Mouse (Mus musculus) CH12.LX (cell line): ENCODE results near the gene Szrd1. TPM values are rescaled to one million over a fixed set of nuclear protein-coding genes. Genes with fewer than 3 reads are reported as not detected.

Experiments used
- DNase-seq: peaks from one replicate; pipeline ENCODE4 v3.0.0-alpha.2; 2013; ENCODE audit errors: extremely low read depth
- H3K27ac ChIP-seq: 2 replicates; pipeline ENCODE4 v1.5.1; 2012; ENCODE audit warnings: low read depth, mild to moderate bottlenecking, control low read depth, moderate library complexity; ENCODE audit not compliant: insufficient read depth
- H3K27me3 ChIP-seq: replicated peaks from 2 replicates; pipeline ENCODE3; 2012; ENCODE audit warnings: inconsistent platforms
- H3K36me3 ChIP-seq, 2 experiments: replicated peaks in 1 of 2; 2 replicates each; pipeline versions ENCODE3 to v1.6.1; 2012; ENCODE audit warnings: inconsistent platforms in 1 of 2, low read length in 1 of 2, mild to moderate bottlenecking in 1 of 2, mixed read lengths in 1 of 2, moderate library complexity in 1 of 2; ENCODE audit not compliant: control insufficient read depth in 1 of 2, insufficient read depth in 1 of 2
- H3K4me1 ChIP-seq, 2 experiments: 2 replicates each; pipeline ENCODE4 v1.6.1; 2012; ENCODE audit warnings: inconsistent platforms in 1 of 2, moderate library complexity in 1 of 2; ENCODE audit not compliant: insufficient read depth in 2 of 2, control insufficient read depth in 1 of 2
- H3K4me2 ChIP-seq: 2 replicates; pipeline ENCODE4 v1.6.1; 2012; ENCODE audit warnings: low read depth, mild to moderate bottlenecking, control low read depth; ENCODE audit not compliant: poor library complexity, insufficient read depth, severe bottlenecking
- H3K4me3 ChIP-seq, 3 experiments: fragments of 150-350 bp in 1 of 3; sonication (generic) in 1 of 3; replicated peaks in 1 of 3; 2 replicates each; pipeline versions ENCODE3 to v1.5.1; 2011 to 2012; ENCODE audit warnings: low read depth in 2 of 3, low read length in 2 of 3, mild to moderate bottlenecking in 2 of 3, moderate library complexity in 2 of 3, control low read depth in 1 of 3, improper control_type of control experiment in 1 of 3, inconsistent platforms in 1 of 3, mixed read lengths in 1 of 3; ENCODE audit not compliant: poor library complexity in 1 of 3
- H3K79me2 ChIP-seq: replicated peaks from 2 replicates; pipeline ENCODE4 v1.6.1; 2012; ENCODE audit warnings: mild to moderate bottlenecking, moderate library complexity; ENCODE audit not compliant: control insufficient read depth, poor library complexity, insufficient read depth, severe bottlenecking; ENCODE audit errors: extremely low read depth
- H3K9ac ChIP-seq: 2 replicates; pipeline ENCODE4 v1.6.1; 2012; ENCODE audit warnings: low read depth, mild to moderate bottlenecking, control low read depth, moderate library complexity; ENCODE audit not compliant: insufficient read depth
- H3K9me3 ChIP-seq: replicated peaks from 2 replicates; pipeline ENCODE3; 2012; ENCODE audit warnings: low read length, inconsistent platforms, mixed read lengths
- BHLHE40 ChIP-seq: IDR thresholded peaks from 2 replicates; pipeline ENCODE4 v1.6.1; 2011; ENCODE audit warnings: mild to moderate bottlenecking, low read depth, low read length, improper control_type of control experiment
- CHD1 ChIP-seq: IDR thresholded peaks from 2 replicates; pipeline ENCODE4 v1.6.1; 2012; ENCODE audit warnings: low read depth, low read length, improper control_type of control experiment, inconsistent platforms
- CTCF ChIP-seq, 2 experiments: IDR thresholded peaks in 1 of 2; conservative IDR thresholded peaks in 1 of 2; 2 replicates each; pipeline ENCODE4 v1.5.1; 2011 to 2012; ENCODE audit warnings: low read depth in 2 of 2, low read length in 2 of 2, improper control_type of control experiment in 1 of 2, inconsistent platforms in 1 of 2, mild to moderate bottlenecking in 1 of 2, moderate library complexity in 1 of 2
- E2F4 ChIP-seq: IDR thresholded peaks from 2 replicates; pipeline ENCODE4 v1.6.1; 2011; ENCODE audit warnings: low read depth, low read length, improper control_type of control experiment; ENCODE audit not compliant: insufficient replicate concordance
- EP300 ChIP-seq: IDR thresholded peaks from 2 replicates; pipeline ENCODE4 v1.6.1; 2011; ENCODE audit warnings: low read length, improper control_type of control experiment
- ETS1 ChIP-seq: conservative IDR thresholded peaks from 2 replicates; pipeline ENCODE4 v1.6.1; 2012; ENCODE audit warnings: low read depth, mild to moderate bottlenecking, inconsistent platforms, low read length, improper control_type of control experiment, moderate library complexity
- GABPA ChIP-seq: IDR thresholded peaks from 2 replicates; pipeline ENCODE4 v1.6.1; 2012; ENCODE audit warnings: low read depth, low read length, improper control_type of control experiment, inconsistent platforms; ENCODE audit not compliant: insufficient replicate concordance
- IRF4 ChIP-seq: IDR thresholded peaks from 2 replicates; pipeline ENCODE4 v1.6.1; 2014; ENCODE audit warnings: low read depth, mild to moderate bottlenecking, inconsistent platforms, low read length, improper control_type of control experiment
- JUN ChIP-seq: IDR thresholded peaks from 2 replicates; pipeline ENCODE4 v1.6.1; 2011; ENCODE audit warnings: low read depth, mild to moderate bottlenecking, low read length, improper control_type of control experiment, moderate library complexity; ENCODE audit not compliant: insufficient read depth
- MAFK ChIP-seq: IDR thresholded peaks from 2 replicates; pipeline ENCODE4 v1.6.1; 2011; ENCODE audit warnings: low read length, improper control_type of control experiment; ENCODE audit not compliant: insufficient replicate concordance
- MAX ChIP-seq: IDR thresholded peaks from 2 replicates; pipeline ENCODE4 v1.6.1; 2011; ENCODE audit warnings: low read length, improper control_type of control experiment
- MAZ ChIP-seq: IDR thresholded peaks from 2 replicates; pipeline ENCODE4 v1.6.1; 2012; ENCODE audit warnings: low read depth, mild to moderate bottlenecking, inconsistent platforms, low read length, improper control_type of control experiment, moderate library complexity
- MXI1 ChIP-seq: IDR thresholded peaks from 2 replicates; pipeline ENCODE4 v1.6.1; 2011; ENCODE audit warnings: mild to moderate bottlenecking, low read depth, low read length, improper control_type of control experiment
- PAX5 ChIP-seq: IDR thresholded peaks from 2 replicates; pipeline ENCODE4 v1.6.1; 2012; ENCODE audit warnings: low read length, inconsistent platforms, mixed read lengths
- POLR2A ChIP-seq: IDR thresholded peaks from 2 replicates; pipeline ENCODE4 v1.6.1; 2011; ENCODE audit warnings: low read depth, mild to moderate bottlenecking, improper control_type of control experiment, low read length
- RAD21 ChIP-seq: IDR thresholded peaks from 2 replicates; pipeline ENCODE4 v1.6.1; 2011; ENCODE audit warnings: low read depth, mild to moderate bottlenecking, low read length, improper control_type of control experiment, moderate library complexity
- TBP ChIP-seq: conservative IDR thresholded peaks from 2 replicates; pipeline ENCODE4 v1.6.1; 2011; ENCODE audit warnings: low read depth, low read length, improper control_type of control experiment
- TCF12 ChIP-seq: IDR thresholded peaks from 2 replicates; pipeline ENCODE4 v1.6.1; 2014; ENCODE audit warnings: low read depth, mild to moderate bottlenecking, inconsistent platforms, low read length, improper control_type of control experiment
- USF1 ChIP-seq: IDR thresholded peaks from 2 replicates; pipeline ENCODE4 v1.6.1; 2014; ENCODE audit warnings: low read depth, mild to moderate bottlenecking, inconsistent platforms, low read length, improper control_type of control experiment
- ZKSCAN1 ChIP-seq: IDR thresholded peaks from 2 replicates; pipeline ENCODE4 v1.6.1; 2012; ENCODE audit warnings: low read depth, inconsistent platforms, low read length, improper control_type of control experiment, borderline replicate concordance
- dilution Hi-C: fragments of 300-500 bp; cut with MboI; formaldehyde crosslinking; loops from 2 replicates; pipeline ENCODE4 v1.14.3; 2020; ENCODE audit warnings: low sequenced_read_pairs; ENCODE audit not compliant: extremely low pct_unique_long_range_greater_than_20kb, extremely low pct_ligation_motif_present
- in situ Hi-C: fragments of 300-500 bp; cut with MboI; formaldehyde crosslinking; loops from 3 replicates; pipeline ENCODE4 v1.14.3; 2019; ENCODE audit warnings: low sequenced_read_pairs, low pct_ligation_motif_present, low pct_unique_long_range_greater_than_20kb, mixed read lengths
- polyA plus RNA-seq: library from polyadenylated mRNA; unstranded; fragments of >175 nt; gene quantifications from 2 replicates; pipeline ENCODE4 v1.2.1, GENCODE M21; 2012; ENCODE audit warnings: low read depth; ENCODE audit not compliant: insufficient read length
- total RNA-seq, 2 experiments: library from RNA; depleted of rRNA; stranded (reverse); fragments of 300-350 nt in 1 of 2; fragments of >200 nt in 1 of 2; gene quantifications; 2 replicates each; pipeline ENCODE4 v1.2.3; 2012 to 2014

Gene Szrd1
- total and polyA plus RNA-seq, 3 experiments = 80.9 to 143 (median 82.5) TPM

DNA sequence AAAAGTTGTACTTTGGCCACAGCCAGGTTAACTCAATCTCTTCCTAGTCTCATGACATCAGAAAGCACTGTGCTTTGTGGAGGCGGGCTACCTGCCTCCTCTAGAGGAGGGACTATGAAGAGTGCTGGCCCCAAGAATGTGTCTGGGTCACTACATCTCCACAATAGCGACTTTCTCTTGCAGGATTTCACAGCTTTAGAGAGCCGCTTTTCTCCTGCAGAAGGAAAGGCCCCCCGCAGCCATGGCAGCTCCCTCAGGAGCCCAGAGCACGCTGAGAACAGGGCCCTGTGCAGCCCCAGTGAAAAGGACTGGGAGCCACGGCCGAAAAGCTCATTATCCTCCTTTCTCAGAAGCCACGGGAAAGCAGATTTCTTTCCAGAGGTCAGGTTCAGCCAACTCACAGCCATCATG is 5.5 kb downstream of the Szrd1 start:
- DNase-seq = no peak
- Histone ChIP-seq H3K9me3 (no peaks in the 10 kb centered on the region), H3K4me2 (peak overlapping the region; percentile 66), H3K4me1 (peaks cover 20 to 75% of the 10 kb centered on the region in 2 experiments), H3K27ac (peak overlapping the region; percentile 77), H3K79me2 (peaks cover 95% of the 10 kb centered on the region), H3K36me3 (peaks cover 12 to 58% of the 10 kb centered on the region in 2 experiments), H3K9ac (peak overlapping the region; percentile 13; the same call in 1 of the 2 replicates), H3K27me3 (no peaks in the 10 kb centered on the region), H3K4me3 (peak overlapping the region in 1 of 3 experiments; percentile 6)
- dilution Hi-C loops = no loop called here
- peak; percentile 10; the same call in 1 of the 2 replicates for TF ChIP-seq POLR2A
- TF ChIP-seq EP300 = no peak
- in situ Hi-C loops = no loop called here

DNA sequence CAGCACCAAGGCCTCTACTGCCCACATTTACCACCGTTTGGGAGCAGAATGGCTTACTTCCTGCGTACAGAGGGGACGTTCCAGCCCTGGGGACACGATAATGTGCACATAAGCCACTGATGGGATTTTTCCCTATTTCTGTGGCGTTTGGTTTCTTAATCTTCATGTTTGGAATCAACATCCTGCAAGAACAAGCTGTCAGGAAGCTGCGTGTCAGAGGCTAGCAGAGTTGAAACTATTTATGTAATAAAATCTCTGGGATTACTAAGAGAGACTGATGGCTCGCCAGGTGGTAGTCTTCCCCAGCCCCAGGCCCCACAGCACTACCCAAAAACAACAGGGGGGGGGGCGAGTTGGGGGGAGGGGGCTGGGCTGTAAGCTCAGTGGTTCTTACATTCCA is 6.3 kb downstream of the Szrd1 start:
- peaks cover 12 to 59% of the 10 kb centered on the region in 2 experiments for H3K36me3 ChIP-seq
- no peak overlapping the region for H3K9ac ChIP-seq
- dilution Hi-C loops (no loop called here), in situ Hi-C loops (no loop called here)
- no peak overlapping the region for H3K27ac ChIP-seq
- no peaks in the 10 kb centered on the region for H3K27me3 ChIP-seq
- no peak overlapping the region for H3K4me3 ChIP-seq
- H3K4me1 ChIP-seq = peaks cover 20 to 75% of the 10 kb centered on the region in 2 experiments
- no peaks in the 10 kb centered on the region for H3K9me3 ChIP-seq
- no peak overlapping the region for H3K4me2 ChIP-seq
- TF ChIP-seq MAX (no peak), GABPA (no peak), USF1 (no peak), MXI1 (no peak), E2F4 (no peak), ETS1 (no peak), PAX5 (no peak), CHD1 (no peak), TBP (no peak), MAFK (no peak), BHLHE40 (no peak)
- TF ChIP-seq, all 38 proteins: peak for 0
- no peak for DNase-seq
- H3K79me2 ChIP-seq = peaks cover 92% of the 10 kb centered on the region

DNA sequence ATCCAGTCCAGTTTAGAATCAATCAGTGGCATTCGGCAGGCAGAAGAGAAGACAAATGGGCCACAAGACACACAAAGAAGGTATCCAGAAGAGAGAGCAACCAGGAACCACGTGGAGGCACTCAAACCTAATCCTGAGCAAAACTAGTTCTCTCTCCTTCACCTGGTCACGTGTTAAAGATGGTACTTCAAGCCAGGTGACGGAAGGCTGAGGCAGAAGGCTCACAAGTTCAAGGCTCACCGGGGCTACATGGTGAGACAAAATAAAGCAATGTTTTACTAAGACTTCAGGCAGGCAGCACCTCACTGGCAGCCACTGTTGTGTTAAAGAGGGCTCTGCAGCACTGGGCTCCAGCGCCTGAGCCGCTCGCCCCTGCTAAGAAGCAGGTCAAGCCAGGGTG is 7.4 kb downstream of the Szrd1 start:
- no peaks in the 10 kb centered on the region for H3K27me3 ChIP-seq
- peaks cover 12 to 64% of the 10 kb centered on the region in 2 experiments for H3K36me3 ChIP-seq
- no peak overlapping the region for H3K27ac ChIP-seq
- H3K9me3 ChIP-seq = no peaks in the 10 kb centered on the region
- H3K4me1 ChIP-seq = peaks cover 20 to 73% of the 10 kb centered on the region in 2 experiments
- H3K9ac ChIP-seq = no peak overlapping the region
- in situ Hi-C loops = no loop called here
- H3K4me2 ChIP-seq = no peak overlapping the region
- H3K4me3 ChIP-seq = no peak overlapping the region
- peaks cover 92% of the 10 kb centered on the region for H3K79me2 ChIP-seq
- no peak for DNase-seq
- dilution Hi-C loops = no loop called here
- TF ChIP-seq ETS1 = no peak
- no peak for TF ChIP-seq USF1
- TF ChIP-seq JUN = no peak
- no peak for TF ChIP-seq EP300
- no peak for TF ChIP-seq GABPA
- TF ChIP-seq MXI1 = no peak
- no peak for TF ChIP-seq CTCF (conservative IDR thresholded peaks at IDR 0.05 in 1 of 2, IDR thresholded peaks at IDR 0.05 in 1 of 2; ENCODE audit: low read depth in 2 of 2, low read length in 2 of 2)
- no peak for TF ChIP-seq TCF12
- TF ChIP-seq BHLHE40 = no peak
- TF ChIP-seq IRF4 = no peak
- no peak for TF ChIP-seq RAD21
- TF ChIP-seq ZKSCAN1 = no peak
- no peak for TF ChIP-seq MAZ
- TF ChIP-seq, all 38 proteins: peak for 0
